Mouse (Mus musculus): ENCODE measurements around the gene Tlcd1.

- no peak for TF ChIP-seq ZC3H11A (IDR thresholded peaks at IDR 0.05; ENCODE audit: borderline replicate concordance, low read depth, low read length)
- TF ChIP-seq HCFC1 (IDR thresholded peaks at IDR 0.05; ENCODE audit: borderline replicate concordance, insufficient read depth, low read length), result no peak
- TF ChIP-seq ZNF384 (IDR thresholded peaks at IDR 0.05; ENCODE audit: low read depth, low read length), result no peak
These were observed 22.7 kb upstream of the Tlcd1 start for GRCm38 (mm10) chr11:78153778-78154177.

Measured in ES-E14 (cell line).